Mouse (Mus musculus) CH12.LX (cell line): ENCODE measurements around the gene Yars. TPM values are rescaled to one million over a fixed set of nuclear protein-coding genes. Genes with fewer than 3 reads are reported as not detected.

Source experiments
- DNase-seq: peaks from one replicate; pipeline ENCODE4 v3.0.0-alpha.2; 2013; ENCODE audit errors: extremely low read depth
- H3K27ac ChIP-seq: 2 replicates; pipeline ENCODE4 v1.5.1; 2012; ENCODE audit warnings: low read depth, mild to moderate bottlenecking, control low read depth, moderate library complexity; ENCODE audit not compliant: insufficient read depth
- H3K27me3 ChIP-seq: replicated peaks from 2 replicates; pipeline ENCODE3; 2012; ENCODE audit warnings: inconsistent platforms
- H3K36me3 ChIP-seq, 2 experiments: replicated peaks in 1 of 2; 2 replicates each; pipeline versions ENCODE3 to v1.6.1; 2012; ENCODE audit warnings: inconsistent platforms in 1 of 2, low read length in 1 of 2, mild to moderate bottlenecking in 1 of 2, mixed read lengths in 1 of 2, moderate library complexity in 1 of 2; ENCODE audit not compliant: control insufficient read depth in 1 of 2, insufficient read depth in 1 of 2
- H3K4me1 ChIP-seq, 2 experiments: 2 replicates each; pipeline ENCODE4 v1.6.1; 2012; ENCODE audit warnings: inconsistent platforms in 1 of 2, moderate library complexity in 1 of 2; ENCODE audit not compliant: insufficient read depth in 2 of 2, control insufficient read depth in 1 of 2
- H3K4me2 ChIP-seq: 2 replicates; pipeline ENCODE4 v1.6.1; 2012; ENCODE audit warnings: low read depth, mild to moderate bottlenecking, control low read depth; ENCODE audit not compliant: poor library complexity, insufficient read depth, severe bottlenecking
- H3K4me3 ChIP-seq, 3 experiments: fragments of 150-350 bp in 1 of 3; sonication (generic) in 1 of 3; replicated peaks in 1 of 3; 2 replicates each; pipeline versions ENCODE3 to v1.5.1; 2011 to 2012; ENCODE audit warnings: low read depth in 2 of 3, low read length in 2 of 3, mild to moderate bottlenecking in 2 of 3, moderate library complexity in 2 of 3, control low read depth in 1 of 3, improper control_type of control experiment in 1 of 3, inconsistent platforms in 1 of 3, mixed read lengths in 1 of 3; ENCODE audit not compliant: poor library complexity in 1 of 3
- H3K79me2 ChIP-seq: replicated peaks from 2 replicates; pipeline ENCODE4 v1.6.1; 2012; ENCODE audit warnings: mild to moderate bottlenecking, moderate library complexity; ENCODE audit not compliant: control insufficient read depth, poor library complexity, insufficient read depth, severe bottlenecking; ENCODE audit errors: extremely low read depth
- H3K9ac ChIP-seq: 2 replicates; pipeline ENCODE4 v1.6.1; 2012; ENCODE audit warnings: low read depth, mild to moderate bottlenecking, control low read depth, moderate library complexity; ENCODE audit not compliant: insufficient read depth
- H3K9me3 ChIP-seq: replicated peaks from 2 replicates; pipeline ENCODE3; 2012; ENCODE audit warnings: low read length, inconsistent platforms, mixed read lengths
- BHLHE40 ChIP-seq: IDR thresholded peaks from 2 replicates; pipeline ENCODE4 v1.6.1; 2011; ENCODE audit warnings: mild to moderate bottlenecking, low read depth, low read length, improper control_type of control experiment
- CHD1 ChIP-seq: IDR thresholded peaks from 2 replicates; pipeline ENCODE4 v1.6.1; 2012; ENCODE audit warnings: low read depth, low read length, improper control_type of control experiment, inconsistent platforms
- CTCF ChIP-seq, 2 experiments: IDR thresholded peaks in 1 of 2; conservative IDR thresholded peaks in 1 of 2; 2 replicates each; pipeline ENCODE4 v1.5.1; 2011 to 2012; ENCODE audit warnings: low read depth in 2 of 2, low read length in 2 of 2, improper control_type of control experiment in 1 of 2, inconsistent platforms in 1 of 2, mild to moderate bottlenecking in 1 of 2, moderate library complexity in 1 of 2
- E2F4 ChIP-seq: IDR thresholded peaks from 2 replicates; pipeline ENCODE4 v1.6.1; 2011; ENCODE audit warnings: low read depth, low read length, improper control_type of control experiment; ENCODE audit not compliant: insufficient replicate concordance
- HCFC1 ChIP-seq: IDR thresholded peaks from 2 replicates; pipeline ENCODE4 v1.6.1; 2012; ENCODE audit warnings: low read depth, mild to moderate bottlenecking, inconsistent platforms, low read length, improper control_type of control experiment
- IRF4 ChIP-seq: IDR thresholded peaks from 2 replicates; pipeline ENCODE4 v1.6.1; 2014; ENCODE audit warnings: low read depth, mild to moderate bottlenecking, inconsistent platforms, low read length, improper control_type of control experiment
- JUND ChIP-seq: conservative IDR thresholded peaks from 2 replicates; pipeline ENCODE4 v1.6.1; 2011; ENCODE audit warnings: low read depth, low read length, improper control_type of control experiment
- KAT2A ChIP-seq: IDR thresholded peaks from 2 replicates; pipeline ENCODE4 v1.6.1; 2012; ENCODE audit warnings: low read length, improper control_type of control experiment, inconsistent platforms; ENCODE audit not compliant: insufficient replicate concordance
- MAX ChIP-seq: IDR thresholded peaks from 2 replicates; pipeline ENCODE4 v1.6.1; 2011; ENCODE audit warnings: low read length, improper control_type of control experiment
- MXI1 ChIP-seq: IDR thresholded peaks from 2 replicates; pipeline ENCODE4 v1.6.1; 2011; ENCODE audit warnings: mild to moderate bottlenecking, low read depth, low read length, improper control_type of control experiment
- NELFE ChIP-seq: IDR thresholded peaks from 2 replicates; pipeline ENCODE4 v1.6.1; 2011; ENCODE audit warnings: low read depth, low read length, improper control_type of control experiment
- PAX5 ChIP-seq: IDR thresholded peaks from 2 replicates; pipeline ENCODE4 v1.6.1; 2012; ENCODE audit warnings: low read length, inconsistent platforms, mixed read lengths
- POLR2A ChIP-seq: IDR thresholded peaks from 2 replicates; pipeline ENCODE4 v1.6.1; 2011; ENCODE audit warnings: low read depth, mild to moderate bottlenecking, improper control_type of control experiment, low read length
- POLR2AphosphoS2 ChIP-seq: IDR thresholded peaks from 2 replicates; pipeline ENCODE4 v1.6.1; 2011; ENCODE audit warnings: low read depth, low read length, improper control_type of control experiment
- RAD21 ChIP-seq: IDR thresholded peaks from 2 replicates; pipeline ENCODE4 v1.6.1; 2011; ENCODE audit warnings: low read depth, mild to moderate bottlenecking, low read length, improper control_type of control experiment, moderate library complexity
- RCOR1 ChIP-seq: conservative IDR thresholded peaks from 2 replicates; pipeline ENCODE4 v1.6.1; 2012; ENCODE audit warnings: low read depth, mild to moderate bottlenecking, inconsistent platforms, low read length, improper control_type of control experiment
- SIN3A ChIP-seq: IDR thresholded peaks from 2 replicates; pipeline ENCODE4 v1.6.1; 2012; ENCODE audit warnings: low read length, improper control_type of control experiment, inconsistent platforms
- SMC3 ChIP-seq: IDR thresholded peaks from 2 replicates; pipeline ENCODE4 v1.6.1; 2011; ENCODE audit warnings: low read depth, low read length, improper control_type of control experiment
- UBTF ChIP-seq: IDR thresholded peaks from 2 replicates; pipeline ENCODE4 v1.6.1; 2012; ENCODE audit warnings: low read depth, mild to moderate bottlenecking, inconsistent platforms, low read length, improper control_type of control experiment, moderate library complexity
- USF2 ChIP-seq: conservative IDR thresholded peaks from 2 replicates; pipeline ENCODE4 v1.6.1; 2011; ENCODE audit warnings: low read depth, low read length, improper control_type of control experiment
- ZC3H11A ChIP-seq: IDR thresholded peaks from 2 replicates; pipeline ENCODE4 v1.6.1; 2012; ENCODE audit warnings: low read depth, mild to moderate bottlenecking, inconsistent platforms, low read length, improper control_type of control experiment
- ZKSCAN1 ChIP-seq: IDR thresholded peaks from 2 replicates; pipeline ENCODE4 v1.6.1; 2012; ENCODE audit warnings: low read depth, inconsistent platforms, low read length, improper control_type of control experiment, borderline replicate concordance
- ZMIZ1 ChIP-seq: IDR thresholded peaks from 2 replicates; pipeline ENCODE4 v1.6.1; 2012; ENCODE audit warnings: low read depth, mild to moderate bottlenecking, inconsistent platforms, low read length, improper control_type of control experiment
- ZNF384 ChIP-seq: IDR thresholded peaks from 2 replicates; pipeline ENCODE4 v1.6.1; 2012; ENCODE audit warnings: low read depth, low read length, improper control_type of control experiment, inconsistent platforms
- dilution Hi-C: fragments of 300-500 bp; cut with MboI; formaldehyde crosslinking; loops from 2 replicates; pipeline ENCODE4 v1.14.3; 2020; ENCODE audit warnings: low sequenced_read_pairs; ENCODE audit not compliant: extremely low pct_unique_long_range_greater_than_20kb, extremely low pct_ligation_motif_present
- in situ Hi-C: fragments of 300-500 bp; cut with MboI; formaldehyde crosslinking; loops from 3 replicates; pipeline ENCODE4 v1.14.3; 2019; ENCODE audit warnings: low sequenced_read_pairs, low pct_ligation_motif_present, low pct_unique_long_range_greater_than_20kb, mixed read lengths
- polyA plus RNA-seq: library from polyadenylated mRNA; unstranded; fragments of >175 nt; gene quantifications from 2 replicates; pipeline ENCODE4 v1.2.1, GENCODE M21; 2012; ENCODE audit warnings: low read depth; ENCODE audit not compliant: insufficient read length
- total RNA-seq, 2 experiments: library from RNA; depleted of rRNA; stranded (reverse); fragments of 300-350 nt in 1 of 2; fragments of >200 nt in 1 of 2; gene quantifications; 2 replicates each; pipeline ENCODE4 v1.2.3; 2012 to 2014

Gene Yars
- total and polyA plus RNA-seq, 3 experiments, result 96.3 to 207 (median 180) TPM

DNA sequence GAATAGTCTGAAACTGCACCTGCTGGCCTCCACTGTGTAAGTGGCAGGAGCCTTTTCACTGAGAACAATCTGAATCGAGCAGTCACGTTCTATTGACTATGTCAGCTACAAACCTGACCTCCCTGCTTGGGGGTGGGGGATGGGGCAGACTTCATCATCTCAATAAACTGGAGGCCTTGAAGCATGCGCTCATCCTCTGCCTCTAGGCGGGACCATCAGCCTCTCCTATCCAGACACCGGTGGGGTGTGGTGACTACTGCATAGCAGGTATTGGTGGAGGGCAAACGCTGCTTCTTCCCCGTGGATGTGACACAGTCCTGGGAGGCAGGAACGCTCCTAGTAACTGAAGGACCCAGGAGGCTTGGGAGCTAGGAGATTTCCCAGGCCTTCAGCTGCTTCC lies 41.4 kb downstream of the Yars start:
- dilution Hi-C loops, result no loop called here
- in situ Hi-C loops, result no loop called here
- H3K9ac ChIP-seq, result no peak overlapping the region
- TF ChIP-seq PAX5 (no peak), MAX (no peak), ZMIZ1 (no peak), BHLHE40 (no peak), MXI1 (no peak), NELFE (no peak), POLR2A (no peak), SIN3A (no peak), E2F4 (no peak), ZKSCAN1 (no peak), POLR2AphosphoS2 (no peak), JUND (no peak), HCFC1 (no peak)
- TF ChIP-seq, all 38 proteins: peak for 0
- Histone ChIP-seq H3K4me3 (no peak overlapping the region), H3K4me2 (no peak overlapping the region), H3K79me2 (no peaks in the 10 kb centered on the region), H3K36me3 (no peaks in the 10 kb centered on the region), H3K4me1 (peaks cover 10 to 27% of the 10 kb centered on the region in 2 experiments), H3K27me3 (peaks cover 4% of the 10 kb centered on the region), H3K27ac (no peak overlapping the region), H3K9me3 (no peaks in the 10 kb centered on the region)
- no peak for DNase-seq

DNA sequence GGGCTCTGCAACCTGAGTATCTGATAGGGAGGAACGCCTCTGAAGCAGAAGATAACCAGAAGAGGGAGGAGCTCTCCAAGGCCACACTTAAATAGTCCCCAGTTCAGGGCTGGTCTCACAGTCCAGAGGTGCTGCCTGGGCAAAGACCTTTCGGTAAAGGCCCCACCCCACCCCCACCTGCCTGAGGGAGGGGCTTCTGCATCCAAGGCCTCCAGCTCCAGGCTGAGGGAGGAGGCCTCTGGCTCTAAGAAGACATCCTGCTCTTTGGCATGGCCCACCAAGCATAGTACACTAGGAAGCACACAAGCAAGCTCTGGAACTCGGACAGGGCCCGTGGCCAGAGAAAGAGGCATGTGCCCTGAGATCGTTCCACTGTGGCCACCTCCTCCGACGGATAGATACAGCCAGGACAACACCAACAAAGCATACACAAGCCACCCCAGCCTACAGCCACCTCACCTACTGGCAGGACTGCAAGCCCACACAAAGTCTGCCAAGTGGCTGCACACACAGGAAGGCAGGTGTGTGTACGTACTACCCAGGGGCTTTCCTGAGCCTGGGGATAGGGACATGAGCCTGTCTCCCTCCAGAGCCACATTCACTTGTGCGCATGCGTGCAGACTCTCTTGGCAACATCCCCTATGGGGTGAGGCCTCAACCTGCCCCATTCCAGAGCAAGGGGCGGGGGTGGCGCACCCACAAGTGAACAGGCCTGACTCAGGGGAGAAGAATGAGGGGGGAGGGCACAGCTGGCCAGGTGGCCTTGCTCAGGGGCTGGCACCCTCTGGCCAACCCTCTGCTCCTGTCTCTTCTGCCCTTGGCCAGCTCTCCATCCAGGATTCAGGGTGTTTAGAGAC lies 42.3 kb downstream of the Yars start:
- TF ChIP-seq USF2 (no peak), BHLHE40 (no peak), CHD1 (no peak), RCOR1 (no peak), KAT2A (no peak), CTCF (conservative IDR thresholded peaks at IDR 0.05 in 1 of 2, IDR thresholded peaks at IDR 0.05 in 1 of 2; ENCODE audit: low read depth in 2 of 2, low read length in 2 of 2) (no peak), HCFC1 (no peak), IRF4 (no peak), RAD21 (no peak), ZNF384 (no peak), ZKSCAN1 (no peak), ZC3H11A (no peak), SMC3 (no peak), POLR2AphosphoS2 (no peak), UBTF (no peak), MAX (no peak)
- no peak overlapping the region for H3K4me3 ChIP-seq
- in situ Hi-C loops (no loop called here), dilution Hi-C loops (no loop called here)
- H3K79me2 ChIP-seq, result no peaks in the 10 kb centered on the region
- H3K27me3 ChIP-seq, result peaks cover 4% of the 10 kb centered on the region
- no peaks in the 10 kb centered on the region for H3K9me3 ChIP-seq
- H3K36me3 ChIP-seq, result no peaks in the 10 kb centered on the region
- H3K9ac ChIP-seq, result no peak overlapping the region
- no peak overlapping the region for H3K4me2 ChIP-seq
- H3K27ac ChIP-seq, result no peak overlapping the region
- no peak for DNase-seq
- peaks cover 10 to 27% of the 10 kb centered on the region in 2 experiments for H3K4me1 ChIP-seq
